Mouse (Mus musculus): Measurements from ENCODE around the gene Tnpo2.

Gene Tnpo2

GRCm38 (mm10) chr8:85027516-85027855, 9.2 kb upstream of the Tnpo2 start:
- DNase-seq (ENCODE audit: low spot score in 2 of 2): no peak

- DNase-seq (ENCODE audit: low spot score in 2 of 2): no peak
Observed at GRCm38 (mm10) chr8:85027922-85028321, 8.8 kb upstream of the Tnpo2 start.

- DNase-seq (ENCODE audit: low spot score in 2 of 2): no peak
Observed at GRCm38 (mm10) chr8:85029271-85029670, 7.4 kb upstream of the Tnpo2 start.

GRCm38 (mm10) chr8:85032622-85033311, 3.9 kb upstream of the Tnpo2 start:
- no peak for DNase-seq (ENCODE audit: low spot score in 2 of 2)

- DNase-seq (ENCODE audit: low spot score in 2 of 2): no peak
Observed at GRCm38 (mm10) chr8:85033867-85034266, 2.8 kb upstream of the Tnpo2 start.

- peak; percentile 78 to 84 for DNase-seq (ENCODE audit: low spot score in 2 of 2)
Observed at GRCm38 (mm10) chr8:85034764-85035163, 2.0 kb upstream of the Tnpo2 start.

- no peak for DNase-seq (ENCODE audit: low spot score in 2 of 2)
Observed at GRCm38 (mm10) chr8:85035165-85035727, 1.5 kb upstream of the Tnpo2 start.

- peak; percentile 24 to 27 for DNase-seq (ENCODE audit: low spot score in 2 of 2)
Observed at GRCm38 (mm10) chr8:85035728-85036310, 896 bp upstream of the Tnpo2 start.

- no peak for DNase-seq (ENCODE audit: low spot score in 2 of 2)
Observed at GRCm38 (mm10) chr8:85036381-85036717, 366 bp upstream of the Tnpo2 start.

GRCm38 (mm10) chr8:85037366-85037680, 608 bp downstream of the Tnpo2 start:
- no peak for DNase-seq (ENCODE audit: low spot score in 2 of 2)

GRCm38 (mm10) chr8:85037681-85038531, 1.2 kb downstream of the Tnpo2 start:
- DNase-seq (ENCODE audit: low spot score in 2 of 2): peak; percentile 70 to 71

GRCm38 (mm10) chr8:85043619-85044018, 6.9 kb downstream of the Tnpo2 start:
- no peak for DNase-seq (ENCODE audit: low spot score in 2 of 2)

- no peak for DNase-seq (ENCODE audit: low spot score in 2 of 2)
Observed at GRCm38 (mm10) chr8:85057367-85057766, 20.7 kb downstream of the Tnpo2 start.

GRCm38 (mm10) chr8:85059879-85060616, 23.3 kb downstream of the Tnpo2 start, which contains the start of gene Fbxw9:
TSS of gene Fbxw9 (plus strand) at chr8:85060055.
- peak; percentile 80 for DNase-seq (ENCODE audit: low spot score in 2 of 2)

GRCm38 (mm10) chr8:85062603-85063002, 25.9 kb downstream of the Tnpo2 start:
- no peak for DNase-seq (ENCODE audit: low spot score in 2 of 2)

GRCm38 (mm10) chr8:85065213-85065612, 28.5 kb downstream of the Tnpo2 start:
- DNase-seq (ENCODE audit: low spot score in 2 of 2): no peak

GRCm38 (mm10) chr8:85067155-85067554, 30.4 kb downstream of the Tnpo2 start:
- DNase-seq (ENCODE audit: low spot score in 2 of 2): no peak

- no peak for DNase-seq (ENCODE audit: low spot score in 2 of 2)
Observed at GRCm38 (mm10) chr8:85067982-85068381, 31.3 kb downstream of the Tnpo2 start, which contains the start of gene Gm5741. TSS of gene Gm5741 (minus strand) at chr8:85067982.

- DNase-seq (ENCODE audit: low spot score in 2 of 2): no peak
Observed at GRCm38 (mm10) chr8:85071041-85071440, 34.3 kb downstream of the Tnpo2 start.

GRCm38 (mm10) chr8:85071514-85072281, 35.0 kb downstream of the Tnpo2 start, which contains the start of gene Dhps:
TSS of gene Dhps (plus strand) at chr8:85071757.
- peak; percentile 83 to 84 for DNase-seq (ENCODE audit: low spot score in 2 of 2)

- DNase-seq (ENCODE audit: low spot score in 2 of 2): no peak
Observed at GRCm38 (mm10) chr8:85072364-85072929, 35.7 kb downstream of the Tnpo2 start.
